Mouse (Mus musculus) neural tube, embryonic 11.5 days (tissue): ENCODE measurements at regions not wholly inside any gene's neighbourhood (a gene's known extent, or its start where the extent isn't known, plus 50 kb on each side); places are given as distances from the start of the nearest gene placed in this dataset.

Experiments
- ATAC-seq: fragments of 200-750 bp; cut with Nextera tagmentation; 2 replicates; pipeline ENCODE4 v1.8.0; 2017; ENCODE audit warnings: moderate number of reproducible peaks, mild to moderate bottlenecking, moderate TSS enrichment, moderate library complexity; ENCODE audit not compliant: insufficient read depth, low FRiP score, low TSS enrichment
- DNase-seq: peaks from one replicate; pipeline ENCODE4 v3.0.0-alpha.2; 2015; ENCODE audit warnings: low spot score
- H3K27ac ChIP-seq: fragments of 300-500 bp; sonication (generic); 2 replicates; pipeline ENCODE4 v1.5.1; 2014; ENCODE audit warnings: low read depth, mild to moderate bottlenecking, low read length
- H3K27me3 ChIP-seq: fragments of 300-500 bp; sonication (generic); 2 replicates; pipeline ENCODE4 v1.6.1; 2014; ENCODE audit warnings: mild to moderate bottlenecking, low read length, mixed read lengths; ENCODE audit not compliant: control insufficient read depth, insufficient read depth
- H3K36me3 ChIP-seq: fragments of 300-500 bp; sonication (generic); 2 replicates; pipeline ENCODE4 v1.6.1; 2014; ENCODE audit warnings: mild to moderate bottlenecking, low read length, moderate library complexity, mixed read lengths; ENCODE audit not compliant: control insufficient read depth, insufficient read depth
- H3K4me1 ChIP-seq: fragments of 300-500 bp; sonication (generic); 2 replicates; pipeline ENCODE4 v1.6.1; 2014; ENCODE audit warnings: low read length, mixed read lengths; ENCODE audit not compliant: control insufficient read depth, insufficient read depth
- H3K4me2 ChIP-seq: fragments of 300-500 bp; sonication (generic); 2 replicates; pipeline ENCODE4 v1.6.1; 2014; ENCODE audit warnings: low read depth, mild to moderate bottlenecking, moderate library complexity
- H3K4me3 ChIP-seq: fragments of 300-500 bp; sonication (generic); 2 replicates; pipeline ENCODE4 v1.5.1; 2014; ENCODE audit warnings: low read depth, low read length
- H3K9ac ChIP-seq: fragments of 300-500 bp; sonication (generic); 2 replicates; pipeline ENCODE4 v1.6.1; 2014; ENCODE audit warnings: mild to moderate bottlenecking, low read length
- H3K9me3 ChIP-seq: fragments of 300-500 bp; sonication (generic); 2 replicates; pipeline ENCODE4 v1.6.1; 2016; ENCODE audit warnings: low read length; ENCODE audit not compliant: control insufficient read depth
- WGBS: fragments of 180-500 bp; shearing (Covaris S2); extraction: QIAGEN DNeasy Blood & Tissue Kit; methylation state at CpG from one replicate; pipeline ENCODE4 v1.1.7; 2014; 5-methylcytosine and 5-hydroxymethylcytosine counted together

GRCm38 (mm10) chr1:91692709-91693460, 108.4 kb upstream of the Twist2 start:
- WGBS: 83% methylated on average over 9 of the region's 9 CpGs
- Histone ChIP-seq H3K4me1 (no peaks in the 10 kb centered on the region), H3K27me3 (no peaks in the 10 kb centered on the region), H3K9me3 (no peaks in the 10 kb centered on the region), H3K4me2 (no peak overlapping the region), H3K27ac (no peak overlapping the region), H3K36me3 (no peaks in the 10 kb centered on the region), H3K9ac (no peak overlapping the region), H3K4me3 (no peak overlapping the region)
- ATAC-seq: no peak
- no peak for DNase-seq

- Histone ChIP-seq H3K4me1 (no peaks in the 10 kb centered on the region), H3K4me2 (no peak overlapping the region), H3K9ac (no peak overlapping the region), H3K9me3 (no peaks in the 10 kb centered on the region), H3K27me3 (no peaks in the 10 kb centered on the region), H3K36me3 (no peaks in the 10 kb centered on the region), H3K27ac (no peak overlapping the region), H3K4me3 (no peak overlapping the region)
- no peak for DNase-seq
- no peak for ATAC-seq
- 67% methylated on average over 8 of the region's 8 CpGs for WGBS
Observed at GRCm38 (mm10) chr1:91697053-91697452, 104.2 kb upstream of the Twist2 start.

DNA sequence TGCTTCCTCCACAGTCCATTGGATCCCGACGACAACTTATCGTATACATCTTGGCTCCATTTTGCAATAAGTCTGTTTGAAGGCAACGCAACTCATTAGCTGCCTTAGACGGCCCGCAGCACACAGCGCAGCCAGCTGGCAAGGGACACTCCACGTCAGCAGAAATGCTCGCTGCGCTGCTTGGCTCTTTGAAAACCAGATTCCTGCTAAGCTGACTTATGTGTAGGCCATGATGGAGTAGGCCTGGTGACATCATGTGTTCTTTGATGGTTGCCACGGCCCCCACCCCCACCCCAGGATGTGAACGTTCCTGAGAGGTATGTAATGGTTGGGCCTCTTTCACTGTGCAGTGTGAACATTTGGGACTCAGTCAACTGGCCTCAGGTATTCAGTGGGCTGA, 99.8 kb upstream of the Twist2 start:
- H3K36me3 ChIP-seq: no peaks in the 10 kb centered on the region
- DNase-seq (no peak), ATAC-seq (no peak)
- H3K9me3 ChIP-seq: no peaks in the 10 kb centered on the region
- no peak overlapping the region for H3K27ac ChIP-seq
- H3K4me3 ChIP-seq: no peak overlapping the region
- 90% methylated on average over 12 of the region's 12 CpGs for WGBS
- no peaks in the 10 kb centered on the region for H3K27me3 ChIP-seq
- no peak overlapping the region for H3K9ac ChIP-seq
- no peak overlapping the region for H3K4me2 ChIP-seq
- H3K4me1 ChIP-seq: no peaks in the 10 kb centered on the region

- Histone ChIP-seq H3K27me3 (no peaks in the 10 kb centered on the region), H3K27ac (no peak overlapping the region), H3K36me3 (no peaks in the 10 kb centered on the region), H3K4me2 (no peak overlapping the region), H3K9ac (no peak overlapping the region), H3K4me3 (no peak overlapping the region), H3K9me3 (no peaks in the 10 kb centered on the region), H3K4me1 (no peaks in the 10 kb centered on the region)
- DNase-seq (no peak), ATAC-seq (no peak)
- WGBS: 85% methylated on average over 6 of the region's 6 CpGs
Observed at GRCm38 (mm10) chr1:91702021-91702420, 99.2 kb upstream of the Twist2 start.

DNA sequence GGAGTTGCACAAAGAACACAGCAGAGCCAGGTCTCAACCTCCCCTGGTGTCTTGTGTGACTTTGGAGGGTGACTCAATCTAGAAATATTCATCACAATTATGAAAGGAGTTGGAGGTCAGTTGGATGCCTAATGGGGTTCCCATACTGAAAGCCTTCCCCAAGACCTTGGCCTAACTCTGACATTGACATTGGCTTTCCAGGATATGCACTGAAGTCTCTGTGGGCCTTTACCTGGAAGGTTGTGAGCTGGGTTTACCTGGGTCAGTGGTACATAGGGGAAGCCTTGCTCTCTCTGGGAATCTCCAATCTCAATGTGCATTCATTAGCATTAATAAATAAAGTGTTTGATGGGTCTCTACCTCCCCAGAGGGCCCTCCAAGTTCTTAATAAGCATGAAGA, 98.5 kb upstream of the Twist2 start:
- H3K4me1 ChIP-seq: no peaks in the 10 kb centered on the region
- DNase-seq (no peak), ATAC-seq (no peak)
- H3K9ac ChIP-seq: no peak overlapping the region
- H3K9me3 ChIP-seq: no peaks in the 10 kb centered on the region
- H3K4me2 ChIP-seq: no peak overlapping the region
- no peak overlapping the region for H3K4me3 ChIP-seq
- no peaks in the 10 kb centered on the region for H3K27me3 ChIP-seq
- no peak overlapping the region for H3K27ac ChIP-seq
- H3K36me3 ChIP-seq: no peaks in the 10 kb centered on the region

DNA sequence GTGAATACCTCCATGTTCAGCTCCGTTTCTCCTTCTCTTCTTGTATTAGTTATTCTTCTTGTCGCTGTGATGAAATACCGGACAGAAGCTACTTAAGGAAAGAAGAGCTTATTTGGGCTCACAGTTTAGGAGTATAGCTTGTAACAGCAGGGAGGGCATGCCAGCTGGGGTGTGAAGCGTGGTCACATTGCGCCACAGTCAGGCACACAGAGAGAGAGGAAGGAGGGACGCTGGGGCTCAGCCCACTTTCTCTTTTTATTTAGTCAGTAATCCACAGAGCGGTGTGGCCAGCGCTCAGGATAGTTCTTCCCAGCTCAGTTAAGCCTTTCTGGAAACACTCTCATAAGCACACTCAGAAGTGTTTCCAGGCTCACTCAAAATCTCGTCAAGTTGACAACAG, 95.8 kb upstream of the Twist2 start:
- Histone ChIP-seq H3K9me3 (no peaks in the 10 kb centered on the region), H3K4me3 (no peak overlapping the region), H3K36me3 (no peaks in the 10 kb centered on the region), H3K9ac (no peak overlapping the region), H3K4me2 (no peak overlapping the region), H3K4me1 (no peaks in the 10 kb centered on the region), H3K27ac (no peak overlapping the region), H3K27me3 (no peaks in the 10 kb centered on the region)
- WGBS: 86% methylated on average over 9 of the region's 9 CpGs
- ATAC-seq (no peak), DNase-seq (no peak)

GRCm38 (mm10) chr1:91708550-91709243, 92.6 kb upstream of the Twist2 start:
- Histone ChIP-seq H3K9me3 (no peaks in the 10 kb centered on the region), H3K9ac (no peak overlapping the region), H3K27ac (no peak overlapping the region), H3K27me3 (no peaks in the 10 kb centered on the region), H3K4me2 (no peak overlapping the region), H3K4me1 (no peaks in the 10 kb centered on the region), H3K36me3 (no peaks in the 10 kb centered on the region), H3K4me3 (no peak overlapping the region)
- DNase-seq (no peak), ATAC-seq (no peak)
- 79% methylated on average over 7 of the region's 7 CpGs for WGBS

- H3K4me1 ChIP-seq: no peaks in the 10 kb centered on the region
- no peak overlapping the region for H3K4me3 ChIP-seq
- no peaks in the 10 kb centered on the region for H3K36me3 ChIP-seq
- no peak overlapping the region for H3K27ac ChIP-seq
- H3K9me3 ChIP-seq: no peaks in the 10 kb centered on the region
- 97% methylated on average over 1 of the region's 1 CpGs for WGBS
- no peak overlapping the region for H3K4me2 ChIP-seq
- DNase-seq: no peak
- H3K9ac ChIP-seq: no peak overlapping the region
- no peak for ATAC-seq
- H3K27me3 ChIP-seq: no peaks in the 10 kb centered on the region
Observed at GRCm38 (mm10) chr1:91709244-91709600, 92.0 kb upstream of the Twist2 start.

- H3K27ac ChIP-seq: no peak overlapping the region
- 89% methylated on average over 11 of the region's 11 CpGs for WGBS
- no peak overlapping the region for H3K9ac ChIP-seq
- H3K9me3 ChIP-seq: no peaks in the 10 kb centered on the region
- ATAC-seq: no peak
- H3K27me3 ChIP-seq: no peaks in the 10 kb centered on the region
- H3K36me3 ChIP-seq: no peaks in the 10 kb centered on the region
- no peaks in the 10 kb centered on the region for H3K4me1 ChIP-seq
- DNase-seq: no peak
- no peak overlapping the region for H3K4me2 ChIP-seq
- H3K4me3 ChIP-seq: no peak overlapping the region
Observed at GRCm38 (mm10) chr1:91713131-91713530, 88.1 kb upstream of the Twist2 start.
